Mouse (Mus musculus) embryonic facial prominence, embryonic 12.5 days (tissue): ENCODE measurements around the gene Trappc5. TPM values are rescaled to one million over a fixed set of nuclear protein-coding genes. Genes with fewer than 3 reads are reported as not detected.

Experiments
- ATAC-seq: fragments of 200-750 bp; cut with Nextera tagmentation; 2 replicates; pipeline ENCODE4 v1.8.0; 2017; ENCODE audit not compliant: insufficient number of reproducible peaks, insufficient read depth, low FRiP score, low TSS enrichment
- H3K27ac ChIP-seq: fragments of 300-500 bp; sonication (generic); 2 replicates; pipeline ENCODE4 v1.5.1; 2016; ENCODE audit warnings: mild to moderate bottlenecking
- H3K27me3 ChIP-seq: fragments of 300-500 bp; sonication (generic); 2 replicates; pipeline ENCODE4 v1.6.1; 2016; ENCODE audit warnings: mild to moderate bottlenecking, moderate library complexity
- H3K36me3 ChIP-seq: fragments of 300-500 bp; sonication (generic); 2 replicates; pipeline ENCODE4 v1.6.1; 2016; ENCODE audit warnings: mild to moderate bottlenecking
- H3K4me1 ChIP-seq: fragments of 300-500 bp; sonication (generic); 2 replicates; pipeline ENCODE4 v1.6.1; 2016
- H3K4me2 ChIP-seq: fragments of 300-500 bp; sonication (generic); replicated peaks from 2 replicates; pipeline ENCODE4 v1.6.1; 2016; ENCODE audit warnings: mild to moderate bottlenecking, moderate library complexity
- H3K4me3 ChIP-seq: fragments of 300-500 bp; sonication (generic); 2 replicates; pipeline ENCODE4 v1.5.1; 2016; ENCODE audit warnings: mild to moderate bottlenecking
- H3K9ac ChIP-seq: fragments of 300-500 bp; sonication (generic); 2 replicates; pipeline ENCODE4 v1.6.1; 2016; ENCODE audit warnings: mild to moderate bottlenecking, moderate library complexity
- H3K9me3 ChIP-seq: fragments of 300-500 bp; sonication (generic); 2 replicates; pipeline ENCODE4 v1.6.1; 2016; ENCODE audit warnings: mild to moderate bottlenecking, moderate library complexity
- WGBS: fragments of 180-500 bp; shearing (Covaris S2); methylation state at CpG from one replicate; pipeline ENCODE4 v1.1.7; 2016; 5-methylcytosine and 5-hydroxymethylcytosine counted together
- polyA plus RNA-seq: library from polyadenylated mRNA; unstranded; fragments of >200 nt; fragmentation: Nextera tagmentation; extraction: Ambion mirVana; gene quantifications from 2 replicates; pipeline ENCODE4 v1.2.1, GENCODE M21; 2016

Trappc5 gene
- 39.7 and 41.0 TPM in 2 replicates for polyA plus RNA-seq

DNA sequence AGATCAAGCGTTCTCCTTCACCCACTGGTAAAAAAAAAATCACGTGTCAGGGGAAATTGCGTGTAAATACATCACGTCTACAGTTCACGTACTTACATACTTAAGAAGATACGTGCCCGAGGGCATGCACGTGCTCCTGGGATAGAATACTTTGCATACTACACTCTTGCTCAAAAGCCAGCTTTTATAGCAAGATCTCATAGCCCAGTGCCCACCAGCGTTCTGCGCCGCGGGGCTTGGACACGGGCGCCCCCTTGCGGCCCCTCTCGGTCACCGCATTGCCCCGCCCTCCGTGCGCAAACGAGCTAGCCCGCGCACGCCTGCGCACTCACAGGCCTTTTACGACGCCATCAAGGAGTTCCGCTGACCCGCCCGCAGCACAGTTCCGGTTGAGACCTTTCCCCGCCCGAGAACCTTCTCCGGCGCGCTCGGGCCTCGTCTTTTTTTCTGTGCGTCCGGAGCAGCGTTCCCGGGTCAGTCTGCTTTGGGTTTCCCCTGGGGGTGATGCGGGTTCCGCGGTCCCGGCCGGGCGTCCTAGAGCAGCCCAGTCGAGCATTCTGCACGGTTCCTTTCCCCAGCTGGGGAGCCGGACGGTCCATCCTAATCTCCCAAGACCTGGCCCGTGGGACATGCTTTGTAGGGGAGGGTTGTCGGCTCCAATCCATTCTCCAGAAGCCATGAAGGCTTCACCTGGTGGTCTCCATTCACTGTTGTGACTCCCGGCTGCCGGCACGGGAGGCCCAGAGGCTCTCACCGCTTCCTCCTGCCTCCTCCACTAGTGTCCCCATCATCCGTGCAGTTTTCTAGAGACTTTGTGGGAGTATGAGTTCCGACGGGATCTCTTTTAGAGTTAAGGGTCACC, at the start of gene Trappc5:
Gene Trappc5 (plus strand): TSS at position 169 of the 862 bp plus-strand sequence.
- peaks cover 26% of the 10 kb centered on the region for H3K36me3 ChIP-seq
- no peaks in the 10 kb centered on the region for H3K9me3 ChIP-seq
- no peaks in the 10 kb centered on the region for H3K27me3 ChIP-seq
- peak within 1 kb of the TSS; percentile 77 for H3K4me2 ChIP-seq
- H3K9ac ChIP-seq: peak within 1 kb of the TSS; percentile 96
- peak within 1 kb of the TSS; percentile 86 for H3K27ac ChIP-seq
- H3K4me3 ChIP-seq: peak within 1 kb of the TSS; percentile 82
- ATAC-seq: peak; percentile 71
- 1% methylated on average over 61 of the region's 61 CpGs for WGBS
- H3K4me1 ChIP-seq: peaks cover 3% of the 10 kb centered on the region; the same call in 1 of the 2 replicates

GRCm38 (mm10) chr8:3626971-3627370, 49.1 kb upstream of the Trappc5 start:
- Histone ChIP-seq H3K4me1 (peaks cover 3% of the 10 kb centered on the region; the same call in 1 of the 2 replicates), H3K4me3 (no peak overlapping the region), H3K9me3 (no peaks in the 10 kb centered on the region), H3K4me2 (no peak overlapping the region), H3K27ac (no peak overlapping the region), H3K36me3 (no peaks in the 10 kb centered on the region), H3K27me3 (peaks cover 25% of the 10 kb centered on the region), H3K9ac (no peak overlapping the region)
- no peak for ATAC-seq
- 63% methylated on average over 5 of the region's 5 CpGs for WGBS

DNA sequence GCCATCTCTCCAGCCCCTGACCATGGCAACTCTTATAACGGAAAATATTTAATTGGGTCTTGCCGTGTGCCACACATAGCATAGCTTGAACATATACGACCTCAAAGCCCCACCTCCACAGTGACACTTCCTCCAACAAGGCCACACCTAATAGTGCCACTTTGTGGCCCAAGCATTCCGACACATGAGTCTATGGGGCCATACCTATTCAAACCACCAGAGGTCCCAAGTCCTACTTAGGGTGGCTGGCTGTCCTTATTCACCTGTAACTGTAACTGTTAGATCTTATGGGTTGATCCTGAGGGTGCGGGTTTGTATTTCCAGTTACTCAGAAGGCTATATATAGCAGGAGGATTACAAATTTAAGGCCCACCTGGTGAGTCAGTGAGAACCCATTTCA, 48.1 kb upstream of the Trappc5 start:
- H3K4me3 ChIP-seq: no peak overlapping the region

DNA sequence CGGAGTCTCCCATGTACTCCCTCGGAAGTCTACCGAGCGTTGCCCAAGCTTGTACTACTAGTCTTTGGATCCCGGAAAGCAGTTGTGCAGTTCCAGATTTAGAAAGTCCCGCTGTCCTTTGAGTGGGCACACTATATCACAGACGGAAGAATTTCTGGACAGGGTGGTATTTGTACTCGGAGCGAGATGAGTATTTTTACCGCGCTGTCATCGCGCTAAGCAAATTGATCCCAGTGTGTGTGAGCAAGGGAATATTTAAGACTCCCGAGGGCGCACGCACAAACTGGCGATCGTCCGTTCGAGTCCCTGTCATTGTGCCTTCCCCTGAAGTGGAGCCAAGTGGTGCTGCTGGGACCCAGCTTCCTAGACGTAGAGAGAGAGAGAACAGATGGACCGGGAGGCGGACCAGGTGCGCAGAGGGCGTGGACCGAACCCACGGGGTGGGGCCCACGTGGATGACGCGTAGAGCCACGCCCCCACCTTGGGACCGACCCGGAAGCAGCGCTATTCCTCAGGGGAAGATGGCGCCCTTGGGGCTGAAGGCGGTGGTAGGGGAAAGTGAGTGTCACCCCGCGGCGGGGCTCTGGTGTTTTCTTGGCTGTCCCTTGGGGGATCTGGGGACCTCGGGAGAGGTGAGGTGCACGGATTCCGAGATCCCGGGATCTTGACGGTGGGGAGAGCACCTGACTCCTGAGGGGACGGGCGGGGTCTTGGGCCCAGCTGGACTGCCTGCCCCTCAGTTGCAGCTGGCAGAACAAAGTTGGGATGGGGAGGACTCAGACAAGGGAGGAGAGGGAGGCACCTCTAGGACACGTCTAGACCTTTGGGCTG, 45.2 kb upstream of the Trappc5 start, which contains the start of gene Stxbp2:
Gene Stxbp2 (plus strand): TSS at position 309 of the 831 bp plus-strand sequence.
- H3K27ac ChIP-seq: no peak within 1 kb of the TSS
- H3K4me1 ChIP-seq: no peaks in the 10 kb centered on the region
- H3K4me2 ChIP-seq: peak within 1 kb of the TSS; percentile 74
- peak within 1 kb of the TSS; percentile 33; the same call in 1 of the 2 replicates for H3K9ac ChIP-seq
- H3K27me3 ChIP-seq: peaks cover 26% of the 10 kb centered on the region
- H3K4me3 ChIP-seq: peak within 1 kb of the TSS; percentile 51
- H3K36me3 ChIP-seq: no peaks in the 10 kb centered on the region
- no peaks in the 10 kb centered on the region for H3K9me3 ChIP-seq
- 0 out of 2 replicates have a peak, but pooled peaks have one; percentile 67 for ATAC-seq
- 6% methylated on average over 47 of the region's 47 CpGs for WGBS

More for the DNA sequence above, 48.1 kb upstream of the Trappc5 start:
- H3K27me3 ChIP-seq: peaks cover 26% of the 10 kb centered on the region
- no peaks in the 10 kb centered on the region for H3K36me3 ChIP-seq
- H3K4me1 ChIP-seq: no peaks in the 10 kb centered on the region
- H3K9ac ChIP-seq: no peak overlapping the region
- H3K9me3 ChIP-seq: no peaks in the 10 kb centered on the region
- no peak for ATAC-seq
- H3K4me2 ChIP-seq: no peak overlapping the region
- no peak overlapping the region for H3K27ac ChIP-seq
- WGBS: 32% methylated on average over 5 of the region's 5 CpGs

- no peaks in the 10 kb centered on the region for H3K36me3 ChIP-seq
- 8% methylated on average over 8 of the region's 8 CpGs for WGBS
- no peaks in the 10 kb centered on the region for H3K4me1 ChIP-seq
- ATAC-seq: 0 out of 2 replicates have a peak, but pooled peaks have one; percentile 13
- peak overlapping the region; percentile 74 for H3K4me2 ChIP-seq
- no peak overlapping the region for H3K9ac ChIP-seq
- peaks cover 26% of the 10 kb centered on the region for H3K27me3 ChIP-seq
- H3K9me3 ChIP-seq: no peaks in the 10 kb centered on the region
- H3K4me3 ChIP-seq: peak overlapping the region; percentile 51
- H3K27ac ChIP-seq: no peak overlapping the region
Measured at GRCm38 (mm10) chr8:3631478-3631875, 44.6 kb upstream of the Trappc5 start.

DNA sequence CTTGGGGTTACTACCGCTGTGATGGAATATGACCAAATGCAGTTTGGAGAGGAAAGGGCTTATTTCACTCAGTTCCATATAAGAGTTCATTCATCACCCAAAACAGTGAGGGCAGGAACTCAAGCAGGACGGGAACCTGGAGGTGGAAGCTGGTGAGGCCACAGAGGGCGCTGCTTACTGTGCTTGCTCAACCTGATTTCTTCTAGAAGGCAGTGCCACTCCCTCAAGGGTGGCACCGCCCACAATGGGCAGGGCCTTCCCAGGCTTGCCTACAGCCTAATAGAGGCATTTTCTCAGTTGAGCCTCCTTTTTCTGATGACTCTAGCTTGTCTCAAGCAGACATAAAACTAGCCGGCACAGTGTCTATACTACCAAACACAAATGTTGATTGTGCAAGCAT, 30.3 kb upstream of the Trappc5 start:
- WGBS: 22% methylated on average over 5 of the region's 5 CpGs
- Histone ChIP-seq H3K4me2 (no peak overlapping the region), H3K27ac (no peak overlapping the region), H3K4me3 (no peak overlapping the region), H3K27me3 (no peaks in the 10 kb centered on the region), H3K9ac (no peak overlapping the region), H3K4me1 (no peaks in the 10 kb centered on the region), H3K9me3 (no peaks in the 10 kb centered on the region), H3K36me3 (no peaks in the 10 kb centered on the region)
- no peak for ATAC-seq

DNA sequence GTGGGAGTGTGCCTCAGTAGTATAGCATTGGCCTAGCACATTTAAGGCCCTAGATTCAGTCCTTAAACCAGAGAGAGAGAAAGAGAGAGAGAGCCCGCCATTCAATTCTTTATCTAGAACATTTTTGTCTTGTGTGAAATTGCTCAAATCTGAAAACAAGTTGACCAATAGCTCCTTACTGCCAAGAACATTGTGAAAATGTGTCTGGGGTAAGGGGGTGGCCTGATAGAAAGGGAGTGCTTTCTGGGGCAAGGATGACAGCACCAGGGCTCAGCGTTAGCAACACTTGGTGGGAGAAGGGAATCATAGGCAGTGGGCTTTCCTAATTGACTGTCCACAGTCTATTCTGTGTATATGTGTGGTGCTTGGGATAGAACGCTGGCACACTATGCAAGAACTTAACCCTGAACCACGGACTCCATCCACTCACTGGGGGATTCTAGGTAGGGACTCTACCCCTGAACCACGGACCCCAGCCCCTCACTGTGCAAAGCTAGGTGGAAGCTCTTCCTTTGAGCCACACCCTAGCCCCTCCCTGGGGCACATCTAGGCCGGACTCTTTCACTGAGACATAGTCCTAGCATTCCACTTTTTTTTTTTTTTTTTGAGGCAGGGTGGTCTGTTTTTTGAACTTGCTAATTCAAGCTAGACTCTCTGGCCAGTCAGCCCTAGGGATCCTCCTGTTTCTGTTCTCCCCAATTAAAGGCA, 29.1 kb upstream of the Trappc5 start:
- Histone ChIP-seq H3K36me3 (no peaks in the 10 kb centered on the region), H3K4me2 (no peak overlapping the region), H3K4me1 (no peaks in the 10 kb centered on the region), H3K27me3 (no peaks in the 10 kb centered on the region), H3K9me3 (no peaks in the 10 kb centered on the region), H3K9ac (no peak overlapping the region), H3K27ac (no peak overlapping the region), H3K4me3 (no peak overlapping the region)
- WGBS: 78% methylated on average over 6 of the region's 6 CpGs
- ATAC-seq: no peak

GRCm38 (mm10) chr8:3647561-3647960, 28.5 kb upstream of the Trappc5 start:
- whole genome bisulfite sequencing: 78% methylated on average over 4 of the region's 4 CpGs
- Histone ChIP-seq H3K27ac (no peak overlapping the region), H3K4me2 (no peak overlapping the region), H3K36me3 (no peaks in the 10 kb centered on the region), H3K9me3 (no peaks in the 10 kb centered on the region), H3K4me3 (no peak overlapping the region), H3K9ac (no peak overlapping the region), H3K27me3 (no peaks in the 10 kb centered on the region), H3K4me1 (no peaks in the 10 kb centered on the region)
- ATAC-seq: no peak

DNA sequence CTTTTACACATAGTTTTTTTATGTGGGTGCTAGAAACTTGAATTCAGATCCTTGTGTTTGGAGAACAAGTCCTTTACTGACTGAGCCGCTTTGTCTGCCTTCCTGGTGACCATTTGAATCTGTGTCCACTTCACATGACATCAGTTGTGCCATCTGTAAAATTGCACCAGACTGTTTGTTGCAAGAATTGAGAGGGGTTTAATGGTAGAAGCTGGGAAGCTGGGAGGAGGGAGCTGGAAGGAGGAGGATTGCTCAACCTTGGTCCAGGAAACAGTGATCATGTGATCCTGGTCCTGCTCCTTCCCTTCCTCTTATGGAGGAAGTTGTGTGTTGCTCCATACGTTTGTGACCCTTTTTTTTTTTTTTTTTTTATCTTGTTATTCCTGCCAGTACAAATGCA, 27.8 kb upstream of the Trappc5 start:
- ATAC-seq: no peak
- Histone ChIP-seq H3K36me3 (no peaks in the 10 kb centered on the region), H3K9me3 (no peaks in the 10 kb centered on the region), H3K4me2 (no peak overlapping the region), H3K27me3 (no peaks in the 10 kb centered on the region), H3K4me1 (no peaks in the 10 kb centered on the region), H3K9ac (no peak overlapping the region), H3K27ac (no peak overlapping the region), H3K4me3 (no peak overlapping the region)
- WGBS: 73% methylated on average over 2 of the region's 2 CpGs

GRCm38 (mm10) chr8:3648990-3649389, 27.1 kb upstream of the Trappc5 start:
- H3K27ac ChIP-seq: no peak overlapping the region
- no peaks in the 10 kb centered on the region for H3K36me3 ChIP-seq
- H3K4me3 ChIP-seq: no peak overlapping the region
- no peaks in the 10 kb centered on the region for H3K4me1 ChIP-seq
- H3K4me2 ChIP-seq: no peak overlapping the region
- 37% methylated on average over 1 of the region's 1 CpGs for WGBS
- no peak overlapping the region for H3K9ac ChIP-seq
- H3K9me3 ChIP-seq: no peaks in the 10 kb centered on the region
- no peaks in the 10 kb centered on the region for H3K27me3 ChIP-seq
- no peak for ATAC-seq

- H3K27ac ChIP-seq: no peak overlapping the region
- ATAC-seq: no peak
- H3K9me3 ChIP-seq: no peaks in the 10 kb centered on the region
- no peak overlapping the region for H3K4me2 ChIP-seq
- WGBS: 70% methylated on average over 3 of the region's 3 CpGs
- H3K36me3 ChIP-seq: no peaks in the 10 kb centered on the region
- no peak overlapping the region for H3K9ac ChIP-seq
- no peak overlapping the region for H3K4me3 ChIP-seq
- no peaks in the 10 kb centered on the region for H3K27me3 ChIP-seq
- peaks cover 8% of the 10 kb centered on the region for H3K4me1 ChIP-seq
Measured at GRCm38 (mm10) chr8:3652845-3653244, 23.3 kb upstream of the Trappc5 start.
